Mouse (Mus musculus) megakaryocyte, adult 5-6 weeks (primary cell): Measurements from ENCODE around the gene Gm28635. TPM values are rescaled to one million over a fixed set of nuclear protein-coding genes. Genes with fewer than 3 reads are reported as not detected.
"Not testable (repeated sequence)": the region's sequence is repeated elsewhere in the genome, so short reads cannot be mapped to it uniquely, and the experiment has no call there.

Experiments used
- ATAC-seq: 2 replicates; pipeline ENCODE4 v1.8.0; 2016; ENCODE audit warnings: mild to moderate bottlenecking, inconsistent platforms; ENCODE audit not compliant: poor library complexity, severe bottlenecking
- total RNA-seq, 2 experiments: library from RNA; stranded (forward) in 1 of 2; stranded (reverse) in 1 of 2; fragments of 153-499, 151-499 nt in 1 of 2; fragments of 221-1000, 200-1000 nt in 1 of 2; gene quantifications; 2 replicates each; pipeline versions ENCODE4 v1.2.3 to v1.2.4; 2015 to 2017

Gene Gm28635
- total RNA-seq, 2 experiments from 2014 or later = not detected

GRCm38 (mm10) chr2:84688080-84688844, 10.4 kb upstream of the Gm28635 start:
- no peak for ATAC-seq

- no peak for ATAC-seq
These were observed 4.9 kb upstream of the Gm28635 start for GRCm38 (mm10) chr2:84682605-84683183.

- ATAC-seq = no peak
These were observed 1.2 kb upstream of the Gm28635 start, which contains the start of gene Tmx2 for GRCm38 (mm10) chr2:84679016-84679415. Gene Tmx2, minus strand, starts transcription at chr2:84679140.

- ATAC-seq = peak; percentile 47
These were observed 422 bp downstream of the Gm28635 start for GRCm38 (mm10) chr2:84677270-84677967.

GRCm38 (mm10) chr2:84671535-84671934, 6.3 kb downstream of the Gm28635 start:
- ATAC-seq = not testable (repeated sequence)

- ATAC-seq = peak; percentile 87
These were observed 7.3 kb downstream of the Gm28635 start, which contains the start of gene Selenoh for GRCm38 (mm10) chr2:84670569-84670933. Gene Selenoh, minus strand, starts transcription at chr2:84670770.

GRCm38 (mm10) chr2:84669828-84670568, 7.8 kb downstream of the Gm28635 start:
- peak; percentile 62 for ATAC-seq

GRCm38 (mm10) chr2:84666081-84666480, 11.8 kb downstream of the Gm28635 start:
- ATAC-seq = no peak

- peak; percentile 66 for ATAC-seq
These were observed 15.0 kb downstream of the Gm28635 start for GRCm38 (mm10) chr2:84662866-84663265.

- ATAC-seq = peak; percentile 76
These were observed 17.6 kb downstream of the Gm28635 start for GRCm38 (mm10) chr2:84660253-84660652.

GRCm38 (mm10) chr2:84658806-84659205, 19.0 kb downstream of the Gm28635 start, which contains the start of gene Btbd18:
Gene Btbd18, plus strand, starts transcription at chr2:84659079.
- ATAC-seq = no peak

- peak; percentile 96 for ATAC-seq
These were observed 22.0 kb downstream of the Gm28635 start for GRCm38 (mm10) chr2:84655864-84656263.

GRCm38 (mm10) chr2:84653354-84653753, 24.5 kb downstream of the Gm28635 start:
- ATAC-seq = no peak

- ATAC-seq = peak; percentile 77
These were observed 27.2 kb downstream of the Gm28635 start, which contains the start of gene Ctnnd1 for GRCm38 (mm10) chr2:84650464-84651195. Gene Ctnnd1, minus strand, starts transcription at chr2:84650765.

GRCm38 (mm10) chr2:84649674-84650073, 28.2 kb downstream of the Gm28635 start:
- 0 out of 2 replicates have a peak, but pooled peaks have one; percentile 17 for ATAC-seq

- ATAC-seq = no peak
These were observed 29.5 kb downstream of the Gm28635 start for GRCm38 (mm10) chr2:84648369-84648768.

GRCm38 (mm10) chr2:84647051-84647568, 30.7 kb downstream of the Gm28635 start:
- no peak for ATAC-seq

- ATAC-seq = no peak
These were observed 31.7 kb downstream of the Gm28635 start for GRCm38 (mm10) chr2:84646138-84646537.

- ATAC-seq = no peak
These were observed 37.0 kb downstream of the Gm28635 start for GRCm38 (mm10) chr2:84640833-84641232.
